Mouse (Mus musculus): ENCODE measurements at regions not wholly inside any gene's neighbourhood (a gene's known extent, or its start where the extent isn't known, plus 50 kb on each side); places are given as distances from the start of the nearest gene placed in this dataset.

DNA sequence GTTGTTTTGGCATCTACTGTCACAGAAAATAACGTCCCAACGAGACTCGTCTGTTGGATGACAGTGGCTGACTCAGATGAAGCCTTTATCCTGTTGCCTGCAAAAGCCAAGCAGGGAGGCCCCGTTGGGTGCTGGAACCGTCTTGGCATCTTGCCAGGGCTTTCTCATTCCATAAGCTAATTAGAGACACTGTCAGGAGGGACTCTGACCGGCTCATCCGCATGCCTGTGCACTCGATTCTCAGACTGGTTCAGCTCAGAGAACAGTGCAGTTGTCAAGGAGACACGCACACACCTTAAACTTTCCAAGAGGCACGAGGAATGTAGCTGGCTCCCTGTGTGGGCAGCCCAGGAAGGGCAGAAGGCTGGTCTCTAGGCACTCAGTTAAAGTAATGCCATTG is 169.0 kb upstream of the Sulf2 start:
- no peak for TF ChIP-seq CTCF (IDR thresholded peaks at IDR 0.05; ENCODE audit: low read depth)
- TF ChIP-seq EP300 (IDR thresholded peaks at IDR 0.05; ENCODE audit: low read depth): no peak
- Histone ChIP-seq H3K36me3 (replicated peaks; ENCODE audit: control insufficient read depth, insufficient read depth, low read depth) (no peaks in the 10 kb centered on the region), H3K9me3 (ENCODE audit: control insufficient read depth, low read length) (no peaks in the 10 kb centered on the region), H3K27me3 (ENCODE audit: control insufficient read depth, insufficient read depth, low read length) (no peaks in the 10 kb centered on the region), H3K9ac (replicated peaks) (no peak overlapping the region), H3K4me2 (ENCODE audit: low read depth) (no peak overlapping the region), H3K4me1 (replicated peaks; ENCODE audit: control insufficient read depth in 2 of 2, insufficient read depth in 2 of 2, low read length in 1 of 2) (no peaks in the 10 kb centered on the region), H3K4me3 (ENCODE audit: insufficient read depth in 1 of 2, low read depth in 2 of 2, low read length in 2 of 2) (no peak overlapping the region), H3K27ac (no peak overlapping the region)
- ATAC-seq (ENCODE audit: insufficient read depth): no peak
- WGBS (ENCODE audit: insufficient replicate concordance): 63% methylated on average over 10 of the region's 10 CpGs
- no peak for DNase-seq (ENCODE audit: low read depth in 3 of 3, low spot score in 3 of 3)

DNA sequence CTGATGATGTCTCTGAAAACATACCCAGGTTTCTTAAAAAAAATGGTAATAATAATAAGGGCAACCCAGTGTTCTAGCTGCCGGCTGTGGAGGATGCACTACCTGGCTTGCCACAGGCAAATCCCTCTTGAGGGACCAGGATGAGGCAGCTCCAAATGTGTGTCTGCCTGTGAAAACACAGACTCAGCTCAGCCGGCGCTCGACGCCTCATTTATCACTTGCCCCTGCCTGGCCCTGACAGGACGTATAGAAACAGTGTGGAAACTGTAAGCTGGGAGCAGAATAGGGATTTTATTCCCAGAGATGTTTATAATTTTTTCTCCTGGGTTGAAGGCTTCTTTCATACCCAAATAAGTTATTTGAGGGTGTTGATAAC is 167.2 kb upstream of the Sulf2 start:
- H3K4me1 ChIP-seq (replicated peaks; ENCODE audit: control insufficient read depth in 2 of 2, insufficient read depth in 2 of 2, low read length in 1 of 2): no peaks in the 10 kb centered on the region
- DNase-seq (ENCODE audit: low read depth in 3 of 3, low spot score in 3 of 3) (no peak), ATAC-seq (ENCODE audit: insufficient read depth) (no peak)
- H3K36me3 ChIP-seq (replicated peaks; ENCODE audit: control insufficient read depth, insufficient read depth, low read depth): no peaks in the 10 kb centered on the region
- no peak for TF ChIP-seq EP300 (IDR thresholded peaks at IDR 0.05; ENCODE audit: low read depth)
- no peak for TF ChIP-seq CTCF (IDR thresholded peaks at IDR 0.05; ENCODE audit: low read depth)
- H3K27me3 ChIP-seq (ENCODE audit: control insufficient read depth, insufficient read depth, low read length): no peaks in the 10 kb centered on the region
- H3K9ac ChIP-seq (replicated peaks): no peak overlapping the region
- no peak overlapping the region for H3K4me3 ChIP-seq (ENCODE audit: insufficient read depth in 1 of 2, low read depth in 2 of 2, low read length in 2 of 2)
- whole genome bisulfite sequencing (ENCODE audit: insufficient replicate concordance): 70% methylated on average over 6 of the region's 6 CpGs
- no peak overlapping the region for H3K4me2 ChIP-seq (ENCODE audit: low read depth)
- no peak overlapping the region for H3K27ac ChIP-seq
- H3K9me3 ChIP-seq (ENCODE audit: control insufficient read depth, low read length): no peaks in the 10 kb centered on the region

DNA sequence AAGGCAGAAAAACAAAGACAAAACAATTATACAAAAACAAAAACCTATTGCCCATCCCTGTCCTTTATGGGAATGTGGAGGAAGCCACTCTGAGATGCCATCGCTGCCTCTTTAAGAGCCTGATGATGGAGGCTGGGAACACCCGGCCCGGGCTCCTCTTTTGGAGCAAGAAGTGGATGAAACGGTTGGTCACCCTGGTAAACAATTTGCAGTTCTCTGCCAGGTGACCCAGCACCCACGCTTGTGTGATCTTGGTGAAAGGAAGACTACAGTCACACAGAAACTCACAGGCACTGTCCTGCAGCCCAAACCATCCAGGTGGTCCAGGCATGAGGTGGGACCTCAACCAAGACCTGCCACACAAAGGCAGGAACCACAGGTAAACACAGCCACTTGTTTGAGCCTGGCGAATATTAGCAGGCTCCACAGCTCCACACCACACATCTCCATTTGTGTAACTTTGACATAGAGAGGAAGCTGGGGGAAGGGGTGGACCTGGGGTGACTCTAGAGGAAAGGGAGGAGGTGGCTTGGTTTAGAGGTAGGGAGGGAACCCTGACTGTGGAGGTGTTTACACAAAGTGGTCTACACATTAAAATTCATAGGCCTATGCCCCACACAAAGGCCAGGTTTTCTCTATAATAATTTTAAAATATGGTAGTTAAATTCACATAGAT is 166.7 kb upstream of the Sulf2 start:
- WGBS (ENCODE audit: insufficient replicate concordance): 58% methylated on average over 6 of the region's 6 CpGs
- no peak for ATAC-seq (ENCODE audit: insufficient read depth)
- no peak for TF ChIP-seq EP300 (IDR thresholded peaks at IDR 0.05; ENCODE audit: low read depth)
- no peak for TF ChIP-seq CTCF (IDR thresholded peaks at IDR 0.05; ENCODE audit: low read depth)

DNA sequence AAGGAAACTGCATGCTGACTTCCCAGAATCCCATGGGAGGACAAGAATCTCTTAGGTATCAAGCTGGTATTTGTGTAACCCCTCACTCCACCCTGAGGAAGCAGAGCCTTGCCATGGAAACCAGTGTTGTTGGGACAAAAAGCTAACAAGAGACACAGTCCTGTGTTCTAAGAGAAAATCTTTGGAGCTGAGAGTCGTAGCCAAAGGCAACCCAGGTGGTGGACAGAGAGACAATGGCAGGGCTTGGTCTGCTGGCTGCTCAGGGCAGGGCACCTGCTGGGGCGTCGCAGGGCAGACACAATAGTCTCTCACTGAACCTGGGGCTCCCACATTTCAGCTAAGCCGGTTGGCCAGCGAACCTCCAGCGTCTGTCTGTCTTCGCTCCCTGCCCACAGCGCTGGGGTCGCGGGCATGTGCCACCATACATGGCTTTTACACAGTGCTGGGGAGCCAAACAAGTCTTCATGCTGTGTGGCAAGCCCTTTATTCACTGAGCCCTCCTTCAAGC is 161.0 kb upstream of the Sulf2 start:
- no peak for DNase-seq (ENCODE audit: low read depth in 3 of 3, low spot score in 3 of 3)
- TF ChIP-seq EP300 (IDR thresholded peaks at IDR 0.05; ENCODE audit: low read depth) (no peak), CTCF (IDR thresholded peaks at IDR 0.05; ENCODE audit: low read depth) (no peak)
- ATAC-seq (ENCODE audit: insufficient read depth): no peak
- Histone ChIP-seq H3K4me1 (replicated peaks; ENCODE audit: control insufficient read depth in 2 of 2, insufficient read depth in 2 of 2, low read length in 1 of 2) (no peaks in the 10 kb centered on the region), H3K4me3 (ENCODE audit: insufficient read depth in 1 of 2, low read depth in 2 of 2, low read length in 2 of 2) (no peak overlapping the region), H3K9ac (replicated peaks) (no peak overlapping the region), H3K9me3 (ENCODE audit: control insufficient read depth, low read length) (no peaks in the 10 kb centered on the region), H3K4me2 (ENCODE audit: low read depth) (no peak overlapping the region), H3K27ac (no peak overlapping the region), H3K36me3 (replicated peaks; ENCODE audit: control insufficient read depth, insufficient read depth, low read depth) (no peaks in the 10 kb centered on the region), H3K27me3 (ENCODE audit: control insufficient read depth, insufficient read depth, low read length) (no peaks in the 10 kb centered on the region)
- WGBS (ENCODE audit: insufficient replicate concordance): 48% methylated on average over 10 of the region's 10 CpGs

More for the DNA sequence above, 166.7 kb upstream of the Sulf2 start:
- no peak for DNase-seq (ENCODE audit: low read depth in 3 of 3, low spot score in 3 of 3)
- Histone ChIP-seq H3K4me1 (replicated peaks; ENCODE audit: control insufficient read depth in 2 of 2, insufficient read depth in 2 of 2, low read length in 1 of 2) (no peaks in the 10 kb centered on the region), H3K27ac (no peak overlapping the region), H3K4me3 (ENCODE audit: insufficient read depth in 1 of 2, low read depth in 2 of 2, low read length in 2 of 2) (no peak overlapping the region), H3K27me3 (ENCODE audit: control insufficient read depth, insufficient read depth, low read length) (no peaks in the 10 kb centered on the region), H3K4me2 (ENCODE audit: low read depth) (no peak overlapping the region), H3K36me3 (replicated peaks; ENCODE audit: control insufficient read depth, insufficient read depth, low read depth) (no peaks in the 10 kb centered on the region), H3K9ac (replicated peaks) (no peak overlapping the region), H3K9me3 (ENCODE audit: control insufficient read depth, low read length) (no peaks in the 10 kb centered on the region)

DNA sequence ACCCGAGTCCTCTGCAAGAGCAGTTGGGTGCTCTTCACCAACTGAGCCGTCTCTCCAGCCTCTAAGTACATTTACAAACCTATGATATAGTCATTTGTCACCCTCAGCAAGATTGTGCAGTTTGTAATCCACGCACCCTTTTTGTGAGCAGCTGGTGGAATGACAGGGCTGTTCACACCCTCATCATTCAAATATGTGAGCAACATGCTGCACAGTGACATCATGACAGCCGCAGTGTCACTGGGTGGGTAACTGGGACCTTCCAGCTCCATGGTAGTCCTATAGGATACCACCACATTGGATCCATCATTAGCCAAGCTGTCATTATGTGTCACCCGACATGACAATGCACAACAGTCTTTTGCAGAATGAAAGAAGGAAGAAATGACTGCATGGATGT is 155.0 kb upstream of the Sulf2 start:
- Histone ChIP-seq H3K4me2 (ENCODE audit: low read depth) (no peak overlapping the region), H3K4me3 (ENCODE audit: insufficient read depth in 1 of 2, low read depth in 2 of 2, low read length in 2 of 2) (no peak overlapping the region), H3K9ac (replicated peaks) (no peak overlapping the region), H3K27me3 (ENCODE audit: control insufficient read depth, insufficient read depth, low read length) (no peaks in the 10 kb centered on the region), H3K9me3 (ENCODE audit: control insufficient read depth, low read length) (no peaks in the 10 kb centered on the region), H3K27ac (no peak overlapping the region), H3K36me3 (replicated peaks; ENCODE audit: control insufficient read depth, insufficient read depth, low read depth) (no peaks in the 10 kb centered on the region), H3K4me1 (replicated peaks; ENCODE audit: control insufficient read depth in 2 of 2, insufficient read depth in 2 of 2, low read length in 1 of 2) (no peaks in the 10 kb centered on the region)
- ATAC-seq (ENCODE audit: insufficient read depth) (no peak), DNase-seq (ENCODE audit: low read depth in 3 of 3, low spot score in 3 of 3) (no peak)
- 63% methylated on average over 5 of the region's 5 CpGs for WGBS (ENCODE audit: insufficient replicate concordance)
- TF ChIP-seq CTCF (IDR thresholded peaks at IDR 0.05; ENCODE audit: low read depth): no peak
- no peak for TF ChIP-seq EP300 (IDR thresholded peaks at IDR 0.05; ENCODE audit: low read depth)
